Mouse (Mus musculus): ENCODE measurements around the gene Ntrk1. TPM values are rescaled to one million over a fixed set of nuclear protein-coding genes. Genes with fewer than 3 reads are reported as not detected.

Gene Ntrk1
- polyA plus RNA-seq, 1 experiment from 2014 or later: 8.4 TPM

DNA sequence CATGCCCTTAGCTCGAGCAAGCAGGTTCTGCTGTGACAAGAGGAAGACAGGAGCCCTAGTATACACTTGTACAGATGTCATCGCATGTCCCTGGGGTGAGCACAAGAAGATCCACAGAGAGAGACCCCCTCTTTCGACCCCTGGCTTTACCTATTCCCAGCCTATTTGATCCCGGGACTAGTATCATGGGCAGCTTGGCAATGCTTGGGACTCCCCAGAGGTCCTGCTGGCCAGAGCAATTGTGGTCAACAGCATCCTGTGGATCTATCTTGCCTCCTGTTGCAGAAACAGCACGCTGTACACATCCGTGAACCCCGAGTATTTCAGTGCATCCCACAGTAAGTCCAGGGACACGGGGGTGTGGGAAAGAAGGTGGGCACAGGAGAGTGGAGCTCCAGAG is 16.3 kb upstream of the Ntrk1 start:
- WGBS: 81% methylated on average over 8 of the region's 8 CpGs
- no peak overlapping the region for H3K4me3 ChIP-seq (replicated peaks)

DNA sequence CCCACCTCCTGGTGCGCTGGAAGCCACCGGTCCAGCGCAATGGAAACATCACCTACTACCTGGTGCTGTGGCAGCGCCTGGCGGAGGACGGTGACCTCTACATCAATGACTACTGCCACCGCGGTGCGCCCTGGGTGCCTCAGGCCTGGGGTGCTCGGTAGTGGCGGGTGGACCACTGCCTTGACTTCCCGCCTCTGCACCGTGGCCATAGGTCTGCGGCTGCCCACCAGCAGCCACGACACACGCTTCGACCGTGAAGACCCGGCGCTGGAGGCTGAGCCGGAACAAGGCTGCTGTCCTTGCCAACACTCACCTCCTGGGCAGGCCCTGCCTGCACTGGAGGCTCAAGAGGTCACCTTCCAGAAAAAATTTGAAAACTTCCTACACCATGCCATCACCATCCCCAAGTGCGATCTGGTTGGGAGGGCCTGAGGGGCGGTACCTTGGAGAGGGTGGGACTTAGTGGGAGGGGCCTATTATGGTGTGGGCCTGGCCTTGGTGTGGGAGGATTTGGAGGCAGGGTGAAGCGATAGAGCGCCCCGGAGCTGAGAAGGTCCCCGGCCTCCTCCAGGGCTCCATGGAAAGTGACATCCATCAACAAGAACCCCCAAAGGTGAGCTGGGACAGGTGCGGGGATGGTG is 14.5 kb upstream of the Ntrk1 start:
- Histone ChIP-seq H3K27ac (no peak overlapping the region), H3K4me1 (peaks cover 10% of the 10 kb centered on the region), H3K27me3 (peaks cover 87% of the 10 kb centered on the region), H3K9ac (peak overlapping the region; percentile 8; the same call in 1 of the 2 replicates), H3K36me3 (no peaks in the 10 kb centered on the region), H3K4me2 (peak overlapping the region; percentile 58), H3K9me3 (replicated peaks) (no peaks in the 10 kb centered on the region), H3K4me3 (replicated peaks) (peak overlapping the region; percentile 31)
- 7% methylated on average over 28 of the region's 28 CpGs for WGBS
- ATAC-seq (replicated peaks; ENCODE audit: low FRiP score): peak; percentile 77

More for the DNA sequence above, 16.3 kb upstream of the Ntrk1 start:
- H3K9ac ChIP-seq: no peak overlapping the region
- peaks cover 76% of the 10 kb centered on the region for H3K27me3 ChIP-seq
- H3K4me1 ChIP-seq: peaks cover 23% of the 10 kb centered on the region
- no peak for ATAC-seq (replicated peaks; ENCODE audit: low FRiP score)
- no peak overlapping the region for H3K27ac ChIP-seq
- no peaks in the 10 kb centered on the region for H3K36me3 ChIP-seq
- no peaks in the 10 kb centered on the region for H3K9me3 ChIP-seq (replicated peaks)
- no peak overlapping the region for H3K4me2 ChIP-seq

- no peak overlapping the region for H3K9ac ChIP-seq
- peaks cover 99% of the 10 kb centered on the region for H3K27me3 ChIP-seq
- H3K4me2 ChIP-seq: peak overlapping the region; percentile 61
- peak overlapping the region; percentile 32 for H3K4me3 ChIP-seq (replicated peaks)
- no peak overlapping the region for H3K27ac ChIP-seq
- peaks cover 10% of the 10 kb centered on the region; the same call in 1 of the 2 replicates for H3K4me1 ChIP-seq
- WGBS: 2% methylated on average over 26 of the region's 26 CpGs
- H3K9me3 ChIP-seq (replicated peaks): no peaks in the 10 kb centered on the region
- ATAC-seq (replicated peaks; ENCODE audit: low FRiP score): no peak
- no peaks in the 10 kb centered on the region for H3K36me3 ChIP-seq
Observed at GRCm38 (mm10) chr3:87804038-87804677, 9.2 kb upstream of the Ntrk1 start.

DNA sequence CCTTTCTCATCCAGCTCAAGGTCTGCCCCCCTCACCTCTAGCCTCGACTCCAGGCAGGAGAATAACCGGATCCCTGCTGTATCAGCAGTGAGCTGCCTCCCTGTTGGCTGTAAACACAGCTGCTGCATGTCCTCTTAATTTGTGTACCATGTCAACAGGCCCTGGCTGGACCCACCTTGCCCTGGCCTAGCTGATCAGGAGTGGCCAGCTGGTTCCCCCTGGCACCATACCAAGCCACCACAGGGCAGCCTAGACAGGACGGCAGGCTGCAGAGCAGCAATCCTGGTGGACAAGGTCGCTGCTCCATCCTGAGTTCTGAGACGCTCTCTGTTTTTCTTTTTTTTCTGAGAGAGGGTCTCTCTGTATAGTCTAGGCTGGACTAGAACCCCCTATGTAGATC is 6.7 kb upstream of the Ntrk1 start:
- peaks cover 99% of the 10 kb centered on the region for H3K27me3 ChIP-seq
- H3K27ac ChIP-seq: no peak overlapping the region
- no peaks in the 10 kb centered on the region for H3K36me3 ChIP-seq
- no peak overlapping the region for H3K4me3 ChIP-seq (replicated peaks)
- H3K4me2 ChIP-seq: no peak overlapping the region
- H3K4me1 ChIP-seq: peaks cover 24% of the 10 kb centered on the region
- ATAC-seq (replicated peaks; ENCODE audit: low FRiP score): no peak
- no peaks in the 10 kb centered on the region for H3K9me3 ChIP-seq (replicated peaks)
- WGBS: 55% methylated on average over 5 of the region's 5 CpGs
- no peak overlapping the region for H3K9ac ChIP-seq

DNA sequence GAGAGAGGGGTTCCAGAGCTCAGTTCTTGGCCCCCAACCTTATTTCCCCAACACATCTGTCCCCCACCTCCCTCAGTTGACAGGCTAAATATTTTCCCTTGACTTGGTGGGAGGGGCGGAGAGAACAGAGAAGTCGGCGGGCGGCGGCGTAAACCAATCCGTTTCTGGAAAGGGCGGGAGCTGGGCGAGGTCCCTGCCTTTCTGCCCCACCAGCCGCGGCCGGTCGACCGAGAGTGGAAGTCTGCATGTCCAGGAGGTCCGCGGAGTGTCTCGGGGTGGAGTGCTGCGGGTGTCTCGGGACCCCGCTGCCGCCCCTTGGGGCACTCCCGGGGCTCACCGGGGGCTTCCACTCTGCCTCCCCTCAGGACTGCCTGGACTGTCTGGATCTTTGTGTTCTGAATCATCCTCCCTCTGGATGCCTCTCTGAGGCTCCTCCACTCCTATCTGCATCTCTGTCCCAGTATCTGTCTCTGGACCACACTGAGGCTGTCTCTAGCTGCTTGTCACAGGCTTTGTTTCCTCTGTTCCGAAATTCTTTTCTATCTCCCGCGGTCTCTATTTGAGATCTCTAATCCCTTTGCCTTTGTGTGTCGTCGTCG is 1.9 kb upstream of the Ntrk1 start, which contains the start of gene Insrr:
Gene Insrr (plus strand): TSS at position 216 of the 599 bp plus-strand sequence.
- Histone ChIP-seq H3K9ac (0 out of 2 replicates have a peak within 1 kb of the TSS, but pooled peaks have one; percentile 28), H3K27me3 (peaks cover 99% of the 10 kb centered on the region), H3K4me1 (peaks cover 39% of the 10 kb centered on the region), H3K4me3 (replicated peaks) (peak within 1 kb of the TSS; percentile 40), H3K9me3 (replicated peaks) (no peaks in the 10 kb centered on the region), H3K27ac (no peak within 1 kb of the TSS), H3K4me2 (peak within 1 kb of the TSS; percentile 72), H3K36me3 (no peaks in the 10 kb centered on the region)
- 3% methylated on average over 29 of the region's 29 CpGs for WGBS
- ATAC-seq (replicated peaks; ENCODE audit: low FRiP score): no peak

GRCm38 (mm10) chr3:87795336-87796277 is 645 bp upstream of the Ntrk1 start:
- Histone ChIP-seq H3K4me3 (replicated peaks) (peak overlapping the region; percentile 38), H3K36me3 (no peaks in the 10 kb centered on the region), H3K27me3 (peaks cover 99% of the 10 kb centered on the region), H3K4me2 (peak overlapping the region; percentile 60), H3K9me3 (replicated peaks) (no peaks in the 10 kb centered on the region), H3K4me1 (peaks cover 43% of the 10 kb centered on the region), H3K9ac (no peak overlapping the region), H3K27ac (no peak overlapping the region)
- 17% methylated on average over 33 of the region's 33 CpGs for WGBS
- no peak for ATAC-seq (replicated peaks; ENCODE audit: low FRiP score)

GRCm38 (mm10) chr3:87789768-87790167 is 5.2 kb downstream of the Ntrk1 start:
- Histone ChIP-seq H3K4me3 (replicated peaks) (no peak overlapping the region), H3K4me1 (peaks cover 28% of the 10 kb centered on the region), H3K4me2 (no peak overlapping the region), H3K9me3 (replicated peaks) (no peaks in the 10 kb centered on the region), H3K9ac (no peak overlapping the region), H3K27me3 (peaks cover 42% of the 10 kb centered on the region), H3K27ac (no peak overlapping the region), H3K36me3 (no peaks in the 10 kb centered on the region)
- no peak for ATAC-seq (replicated peaks; ENCODE audit: low FRiP score)
- WGBS: 25% methylated on average over 5 of the region's 5 CpGs

DNA sequence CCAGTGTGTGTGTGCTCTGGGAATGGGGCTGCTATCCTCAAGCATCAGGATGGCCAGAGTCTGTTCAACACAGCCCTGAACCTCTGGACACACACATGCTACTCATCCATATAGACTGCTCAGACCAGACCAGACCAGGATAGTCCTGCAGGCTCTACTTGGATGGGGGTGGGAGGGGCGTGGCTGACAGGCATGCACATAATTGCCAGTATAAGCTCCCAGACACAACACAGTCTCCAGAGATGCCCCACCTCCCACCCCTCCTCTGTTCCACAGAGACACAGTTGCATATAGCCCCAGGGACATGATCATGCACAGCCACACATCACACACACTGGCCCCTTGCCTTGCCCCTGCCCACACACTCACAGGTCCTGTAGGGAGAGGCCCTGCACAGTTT is 5.7 kb downstream of the Ntrk1 start:
- Histone ChIP-seq H3K36me3 (no peaks in the 10 kb centered on the region), H3K27ac (no peak overlapping the region), H3K4me1 (peaks cover 22% of the 10 kb centered on the region), H3K4me3 (replicated peaks) (no peak overlapping the region), H3K9me3 (replicated peaks) (no peaks in the 10 kb centered on the region), H3K9ac (no peak overlapping the region), H3K27me3 (peaks cover 37% of the 10 kb centered on the region), H3K4me2 (no peak overlapping the region)
- 60% methylated on average over 1 of the region's 1 CpGs for WGBS
- 0 out of 2 replicates have a peak, but pooled peaks have one; percentile 26 for ATAC-seq (replicated peaks; ENCODE audit: low FRiP score)

DNA sequence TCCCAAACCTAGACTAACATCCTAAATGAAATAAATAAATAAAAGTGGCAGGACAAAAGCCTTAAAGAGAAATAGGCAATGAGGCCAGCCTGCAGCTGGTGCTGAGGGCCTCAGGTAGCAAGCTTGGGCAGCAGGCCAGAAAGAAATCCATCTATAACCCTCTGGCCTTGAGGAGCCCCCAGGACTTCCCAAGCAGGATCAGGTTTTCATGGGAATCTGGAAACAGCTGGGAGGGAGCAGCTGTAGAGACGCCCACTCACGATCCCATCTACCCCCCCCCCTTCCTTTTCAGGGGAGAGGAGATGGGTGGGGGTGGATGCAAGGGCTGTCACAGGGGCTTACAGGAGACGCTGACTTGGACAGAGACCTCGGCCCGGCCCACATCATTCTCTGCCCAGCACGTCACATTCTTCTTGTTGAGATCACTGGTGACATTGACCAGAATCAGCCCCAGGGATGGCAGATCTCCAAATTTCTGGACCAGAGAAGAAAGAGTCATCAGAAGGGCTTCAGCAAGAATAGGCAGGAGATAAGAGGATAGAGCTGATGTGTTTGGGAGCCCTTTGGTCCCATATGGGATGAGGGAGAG is 9.2 kb downstream of the Ntrk1 start:
- ATAC-seq (replicated peaks; ENCODE audit: low FRiP score): no peak; the same call in 1 of the 2 replicates
- H3K9me3 ChIP-seq (replicated peaks): no peaks in the 10 kb centered on the region
- H3K27ac ChIP-seq: 0 out of 2 replicates have a peak overlapping the region, but pooled peaks have one; percentile 8
- 31% methylated on average over 6 of the region's 6 CpGs for WGBS
- no peaks in the 10 kb centered on the region for H3K36me3 ChIP-seq
- H3K4me3 ChIP-seq (replicated peaks): no peak overlapping the region
- H3K4me2 ChIP-seq: no peak overlapping the region
- H3K27me3 ChIP-seq: peaks cover 2% of the 10 kb centered on the region
- H3K9ac ChIP-seq: no peak overlapping the region
- H3K4me1 ChIP-seq: peaks cover 19% of the 10 kb centered on the region

- Histone ChIP-seq H3K4me1 (peaks cover 18% of the 10 kb centered on the region), H3K9me3 (replicated peaks) (no peaks in the 10 kb centered on the region), H3K4me3 (replicated peaks) (no peak overlapping the region), H3K27me3 (0 out of 2 replicates have a peak, but pooled peaks cover under 1% of the 10 kb centered on the region), H3K27ac (0 out of 2 replicates have a peak overlapping the region, but pooled peaks have one; percentile 8), H3K36me3 (no peaks in the 10 kb centered on the region), H3K9ac (no peak overlapping the region), H3K4me2 (no peak overlapping the region)
- 62% methylated on average over 5 of the region's 5 CpGs for WGBS
- ATAC-seq (replicated peaks; ENCODE audit: low FRiP score): no peak
Observed at GRCm38 (mm10) chr3:87785156-87785555, 9.8 kb downstream of the Ntrk1 start.

All from kidney, embryonic 15.5 days (tissue).